Mouse (Mus musculus) E14TG2a.4 (cell line): Measurements from ENCODE around the gene Cst11.

Source experiments
- H3K27me3 ChIP-seq: 2 replicates; pipeline ENCODE4 v1.6.1; 2014; ENCODE audit warnings: low read length, control low read depth; ENCODE audit not compliant: insufficient read depth
- H3K36me3 ChIP-seq: 2 replicates; pipeline ENCODE4 v1.6.1; 2014; ENCODE audit warnings: low read length, control low read depth; ENCODE audit not compliant: insufficient read depth
- H3K4me1 ChIP-seq: replicated peaks from 2 replicates; pipeline ENCODE4 v1.6.1; 2014; ENCODE audit warnings: low read depth, low read length, control low read depth
- H3K4me3 ChIP-seq: replicated peaks from 2 replicates; pipeline ENCODE4 v1.5.1; 2014; ENCODE audit warnings: mild to moderate bottlenecking, low read length
- H3K9me3 ChIP-seq: 2 replicates; pipeline ENCODE4 v1.6.1; 2014; ENCODE audit warnings: low read length, control low read depth
- CTCF ChIP-seq: conservative IDR thresholded peaks from 2 replicates; pipeline ENCODE4 v1.5.1; 2014; ENCODE audit warnings: low read length

Gene Cst11

DNA sequence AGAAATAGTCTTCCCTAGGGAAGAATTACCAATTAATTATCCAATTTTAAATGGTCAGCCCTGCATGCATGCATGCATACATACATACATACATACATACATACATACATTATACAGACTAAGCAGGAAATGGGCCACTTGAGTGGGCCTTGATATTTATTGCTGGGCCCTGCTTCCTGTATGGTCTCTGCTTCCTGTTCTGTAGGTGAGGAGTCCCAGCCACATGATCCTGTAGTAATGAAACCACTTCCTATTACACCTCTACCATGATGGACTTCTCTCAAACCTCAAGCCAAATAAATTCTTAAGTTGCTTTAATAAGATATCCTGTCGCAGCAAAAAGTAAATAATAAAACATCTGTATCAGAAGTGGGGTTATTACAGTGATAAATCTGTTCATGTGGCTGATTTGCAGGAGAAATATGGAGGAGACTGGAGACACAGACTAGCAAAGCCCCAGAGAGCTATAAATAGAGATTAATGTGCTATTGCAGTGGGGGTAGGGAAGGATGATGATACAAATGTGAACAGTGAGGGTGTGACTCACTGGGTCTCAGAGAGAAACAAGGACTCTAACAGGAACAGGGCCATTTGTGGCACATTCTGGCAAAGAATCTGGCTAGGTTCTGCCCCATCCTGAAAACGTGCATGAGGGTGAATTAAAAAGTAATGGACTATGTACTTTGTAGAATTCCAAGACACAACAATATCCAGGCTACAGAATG is 51.9 kb downstream of the Cst11 start:
- Histone ChIP-seq H3K36me3 (no peaks in the 10 kb centered on the region), H3K4me3 (no peak overlapping the region), H3K9me3 (no peaks in the 10 kb centered on the region), H3K27me3 (no peaks in the 10 kb centered on the region), H3K4me1 (no peaks in the 10 kb centered on the region)
- no peak for TF ChIP-seq CTCF
